Mouse (Mus musculus) adrenal gland, postnatal 36 days (tissue): Measurements from ENCODE around the gene Gm19345. TPM values are rescaled to one million over a fixed set of nuclear protein-coding genes. Genes with fewer than 3 reads are reported as not detected.

Experiments
- DNase-seq, 2 experiments: peaks; one replicate each; pipeline ENCODE4 v3.0.0; 2021; ENCODE audit warnings: mixed read lengths in 1 of 2
- long read RNA-seq, 2 experiments: library from polyadenylated mRNA; stranded (forward); transcript quantifications; one replicate each; pipeline ENCODE4 v2.0.0; 2021; ENCODE audit warnings: borderline sequencing depth in 2 of 2
- total RNA-seq, 2 experiments: library from RNA; stranded (reverse); gene quantifications; 2 replicates each; pipeline ENCODE4 v1.2.3; 2021

Gene Gm19345
- total RNA-seq, result under 1 TPM in 1 of 2 experiments, not detected in 1; 0.83 TPM
- long read RNA-seq, experiment 1, result 0 reads
- long read RNA-seq, experiment 2, partial matches to known transcripts, result 0 of 1 reads
- long read RNA-seq, experiment 2, other reads (novel, unspliced or antisense), result 1 of 1 reads

DNA sequence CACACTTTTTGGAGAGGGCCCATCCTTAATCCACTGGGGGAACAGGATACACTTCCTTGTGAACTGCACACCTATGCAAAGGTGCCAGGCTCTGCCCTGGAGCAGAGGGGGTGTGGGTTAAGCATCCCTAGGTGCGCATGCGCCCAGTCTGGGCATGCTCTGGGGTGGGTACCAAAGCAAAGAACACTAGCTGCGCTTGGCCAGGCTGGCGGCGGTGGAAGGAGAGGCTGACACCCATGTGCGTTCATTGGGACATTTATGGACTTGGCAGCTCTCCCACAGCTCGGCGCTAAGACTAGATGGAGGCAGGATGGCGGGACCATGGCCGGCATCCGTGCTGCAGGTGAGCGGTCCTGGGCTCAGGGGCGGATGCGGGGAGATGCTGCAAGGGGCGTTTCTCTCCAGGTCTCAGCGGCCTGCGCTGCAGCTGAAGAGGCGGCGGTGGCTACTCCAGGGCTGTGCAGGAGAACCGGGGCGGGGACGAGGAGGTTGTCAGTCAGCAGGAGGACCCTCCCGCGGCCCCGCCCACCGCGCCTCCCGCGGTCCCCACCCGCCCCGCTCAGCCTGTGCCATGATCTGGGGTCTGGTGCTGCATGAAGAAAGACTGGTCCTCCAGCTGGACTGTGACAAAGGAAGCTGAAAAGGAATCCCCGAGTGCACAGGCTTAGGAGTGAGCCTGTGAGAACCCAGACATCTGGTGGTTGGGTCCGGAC lies at the start of gene Gm19345:
Gm19345 (plus strand) TSS at position 146 of the 713 bp plus-strand sequence.
- peak in 1 of 2 experiments; percentile 43 for DNase-seq

- peak; percentile 78 to 83 for DNase-seq
Measured at GRCm38 (mm10) chr7:19802995-19803394, 48.8 kb upstream of the Gm19345 start.

DNA sequence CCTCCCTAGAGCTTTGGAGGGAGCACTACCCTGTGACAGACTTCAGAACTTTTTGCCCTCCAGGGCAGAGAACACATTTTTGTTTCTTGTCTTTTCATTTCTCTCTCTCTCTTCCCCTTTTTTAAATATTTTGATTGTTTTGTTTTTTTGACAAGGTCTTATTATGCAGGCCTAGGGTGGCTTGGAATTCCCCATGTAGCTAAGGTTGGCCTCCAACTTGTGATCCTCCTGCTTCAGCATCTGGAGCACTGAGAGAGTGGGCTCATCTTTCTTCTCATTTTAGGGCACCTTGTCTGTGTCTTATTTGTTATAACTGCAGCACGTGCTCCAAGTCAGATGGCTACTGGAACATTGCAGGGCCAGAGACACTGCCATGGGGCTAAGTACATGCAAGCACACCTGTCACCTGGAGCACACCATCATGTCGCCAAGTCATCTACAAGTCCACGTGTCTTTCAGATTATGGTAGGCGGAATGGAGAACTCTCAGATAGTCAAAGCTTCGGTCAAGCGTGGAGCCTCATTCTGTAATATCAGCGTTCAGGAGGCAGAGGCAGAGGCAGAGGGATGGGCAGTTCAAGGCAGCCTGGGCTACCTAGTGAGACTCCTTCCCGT lies 45.3 kb upstream of the Gm19345 start:
- no peak for DNase-seq

DNA sequence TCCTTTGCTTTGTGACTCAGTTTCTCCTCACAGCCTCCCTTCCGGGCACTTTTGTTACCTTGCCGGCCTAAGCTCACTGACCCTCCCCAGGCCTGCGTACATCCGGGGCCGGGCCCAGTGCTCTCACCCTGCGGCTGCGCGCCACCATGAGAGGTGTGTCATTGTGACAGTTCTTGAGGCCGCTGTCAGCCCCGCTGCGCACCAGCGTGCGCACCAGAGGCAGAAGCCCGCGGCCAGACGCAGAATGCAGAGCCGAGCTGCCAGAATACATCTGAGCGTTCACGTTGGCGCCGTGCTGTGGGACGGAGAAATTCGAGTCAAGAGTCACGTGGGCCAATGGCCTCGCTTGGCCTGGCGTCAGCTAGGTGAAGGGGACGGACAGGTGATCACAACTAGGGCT lies 42.4 kb upstream of the Gm19345 start:
- peak; percentile 58 to 62 for DNase-seq

GRCm38 (mm10) chr7:19811114-19811513 lies 40.7 kb upstream of the Gm19345 start:
- peak in 1 of 2 experiments; percentile 57 for DNase-seq

GRCm38 (mm10) chr7:19813161-19813560 lies 38.6 kb upstream of the Gm19345 start:
- DNase-seq, result no peak

GRCm38 (mm10) chr7:19813579-19814122 lies 38.2 kb upstream of the Gm19345 start:
- DNase-seq, result no peak

GRCm38 (mm10) chr7:19815296-19816223 lies 36.2 kb upstream of the Gm19345 start:
- DNase-seq, result no peak

GRCm38 (mm10) chr7:19816224-19816771 lies 35.5 kb upstream of the Gm19345 start:
- DNase-seq, result peak; percentile 90 to 95

DNA sequence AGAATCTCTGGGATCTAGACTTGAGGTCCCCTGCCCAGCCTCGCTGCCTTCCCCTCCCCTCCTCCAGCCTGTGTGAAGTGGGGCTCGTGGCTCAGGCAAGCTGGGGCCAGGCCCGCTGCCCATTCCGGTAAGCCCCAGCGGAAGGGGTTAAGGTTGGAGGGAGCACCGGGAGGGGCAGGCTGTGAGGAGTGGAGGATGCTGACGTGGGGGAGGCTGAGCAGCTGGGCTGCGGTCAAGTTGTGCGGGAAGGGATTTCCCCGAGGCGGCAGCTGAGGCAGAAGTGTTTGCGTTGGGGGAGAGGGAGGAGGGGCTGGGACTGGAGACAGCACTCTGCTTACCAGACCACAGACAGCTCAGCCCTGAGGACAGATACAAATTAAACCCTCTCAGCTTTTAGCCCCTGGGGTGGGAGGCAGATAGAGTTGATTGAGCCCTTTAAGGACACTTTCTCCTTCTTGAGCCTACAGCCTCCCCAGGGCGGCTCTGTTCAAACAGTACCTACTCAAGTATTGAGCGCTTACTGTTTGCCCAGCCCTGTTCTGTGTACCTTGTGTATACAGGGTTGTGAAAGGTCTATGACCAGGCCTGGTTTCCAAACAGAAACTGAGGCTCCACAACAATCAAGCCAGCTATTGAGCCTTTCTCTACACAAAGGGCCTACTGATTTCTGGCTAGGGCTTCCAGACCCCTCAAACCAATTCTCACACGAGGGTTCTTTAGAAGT lies 34.3 kb upstream of the Gm19345 start:
- peak; percentile 28 to 68 for DNase-seq

GRCm38 (mm10) chr7:19818440-19818839 lies 33.4 kb upstream of the Gm19345 start:
- DNase-seq, result peak; percentile 64 to 72

DNA sequence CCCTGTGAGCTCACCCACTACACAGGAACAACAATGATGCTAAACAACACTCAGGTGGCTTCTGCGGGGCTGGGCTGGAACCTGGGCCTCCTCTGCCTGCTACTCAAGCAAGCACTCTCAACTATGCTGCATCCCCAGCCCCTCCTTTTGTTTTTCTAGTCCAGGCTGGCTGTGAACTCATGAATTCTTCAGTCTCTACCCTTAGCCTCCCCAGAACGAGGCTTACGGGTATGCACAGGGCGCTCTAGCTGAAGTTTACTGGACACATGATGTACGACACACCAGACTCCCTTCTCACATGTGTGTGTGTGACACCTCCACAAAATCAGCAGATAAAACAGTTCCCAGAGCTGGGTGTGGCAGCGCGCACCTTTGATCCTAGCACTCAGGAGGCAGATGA lies 32.9 kb upstream of the Gm19345 start:
- no peak for DNase-seq

DNA sequence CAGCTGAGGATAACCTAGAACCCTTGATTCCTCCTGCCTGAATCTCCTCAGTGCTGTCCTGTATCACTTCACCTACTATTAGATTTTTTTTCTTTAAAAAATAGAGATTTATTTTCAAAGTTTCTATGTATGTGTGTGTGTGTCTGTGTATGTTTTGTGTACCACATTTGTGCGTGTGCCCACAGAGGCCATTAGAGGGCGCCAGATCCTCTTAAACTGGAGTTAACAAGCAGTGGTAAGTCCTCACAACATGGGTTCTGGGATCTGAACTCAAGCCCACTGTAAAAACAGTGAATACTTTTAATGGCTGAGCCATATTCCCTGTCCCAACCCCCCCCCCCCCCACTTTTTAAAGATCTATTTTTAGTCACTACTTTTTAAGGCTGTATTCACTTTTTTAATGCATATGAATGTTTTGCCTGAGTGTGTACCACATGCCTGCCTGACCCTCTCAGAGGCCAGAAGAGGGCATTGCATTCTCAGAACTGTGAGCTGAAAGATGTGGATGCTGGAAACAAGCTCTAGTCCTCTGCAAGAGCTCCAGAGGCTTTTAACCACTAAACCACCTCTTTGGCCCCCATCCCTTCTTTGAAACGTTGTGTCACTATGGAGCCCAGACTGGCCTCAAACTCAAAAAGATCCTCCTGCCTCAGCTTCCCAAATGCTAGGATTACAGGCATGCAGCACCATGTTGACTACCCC lies 31.3 kb upstream of the Gm19345 start:
- DNase-seq, result no peak

- no peak for DNase-seq
Measured at GRCm38 (mm10) chr7:19821633-19822032, 30.2 kb upstream of the Gm19345 start.

DNA sequence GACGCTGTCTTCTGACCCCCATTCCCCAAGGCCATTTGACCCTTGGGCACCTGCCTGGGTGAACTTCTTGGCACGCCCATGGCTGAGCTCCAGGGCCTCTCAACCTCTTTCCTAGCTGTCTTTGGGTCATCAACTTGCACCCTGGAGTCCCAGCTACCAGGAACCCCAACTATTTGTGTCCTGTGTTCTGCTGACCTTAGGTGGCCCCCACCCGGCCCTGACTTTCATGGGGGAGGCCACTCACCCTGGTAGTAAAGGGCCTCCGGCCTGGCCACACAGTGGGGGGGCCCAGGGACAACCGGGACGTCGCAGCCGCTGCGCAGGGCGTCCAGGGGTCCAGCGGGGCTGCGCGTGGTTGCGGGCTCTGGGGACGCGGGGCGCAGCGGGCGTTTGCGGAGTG lies 29.6 kb upstream of the Gm19345 start:
- DNase-seq, result peak; percentile 36 to 65

GRCm38 (mm10) chr7:19822604-19823058 lies 29.2 kb upstream of the Gm19345 start, which contains the start of gene Bcl3:
TSS of gene Bcl3 (minus strand) at chr7:19822770.
- peak; percentile 81 to 91 for DNase-seq

DNA sequence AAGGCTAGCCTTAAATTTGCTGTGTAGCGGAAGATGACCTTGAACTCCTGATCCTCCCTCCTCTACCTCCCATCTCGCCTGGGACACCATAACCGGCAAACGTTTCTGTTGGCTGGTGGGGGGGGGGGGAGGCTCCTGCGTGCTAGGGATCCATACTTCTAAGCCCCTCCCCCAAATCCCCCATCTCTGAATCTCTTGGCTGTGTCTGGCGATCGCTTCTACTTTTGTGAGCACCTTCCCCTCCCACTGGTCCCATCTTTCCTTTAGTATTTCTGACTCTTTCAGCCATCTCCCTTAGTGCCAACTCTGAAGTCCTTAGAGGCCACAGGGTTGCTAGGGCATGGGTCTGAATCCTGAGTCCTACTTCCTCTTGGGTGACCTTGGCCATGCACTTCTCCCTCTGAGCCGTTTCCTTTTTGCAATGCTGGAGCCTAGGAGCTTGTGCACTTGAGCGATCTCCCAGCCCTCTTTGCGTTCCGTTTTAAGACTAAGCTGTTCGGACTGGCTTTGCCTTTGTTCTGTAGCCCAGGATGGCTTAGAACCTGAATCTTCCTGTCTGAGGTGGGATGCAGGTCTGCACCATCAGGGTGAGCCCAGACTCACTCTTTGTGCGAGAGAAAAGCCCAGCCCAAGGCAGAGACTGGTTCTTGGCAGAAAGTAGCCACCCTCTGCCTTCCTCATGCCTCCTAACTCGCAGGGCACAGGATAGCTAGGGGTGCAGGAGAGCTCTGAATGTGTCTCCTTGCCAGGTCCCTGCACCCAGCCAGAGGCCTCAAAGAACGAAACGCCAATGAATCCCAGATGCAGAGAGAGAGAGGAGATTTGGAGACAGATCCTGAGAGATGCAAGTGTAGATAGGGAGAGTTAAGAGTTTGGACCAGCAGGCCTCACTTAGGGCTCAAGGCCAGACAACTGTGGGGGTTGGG lies 28.3 kb upstream of the Gm19345 start:
- peak; percentile 34 to 52 for DNase-seq

DNA sequence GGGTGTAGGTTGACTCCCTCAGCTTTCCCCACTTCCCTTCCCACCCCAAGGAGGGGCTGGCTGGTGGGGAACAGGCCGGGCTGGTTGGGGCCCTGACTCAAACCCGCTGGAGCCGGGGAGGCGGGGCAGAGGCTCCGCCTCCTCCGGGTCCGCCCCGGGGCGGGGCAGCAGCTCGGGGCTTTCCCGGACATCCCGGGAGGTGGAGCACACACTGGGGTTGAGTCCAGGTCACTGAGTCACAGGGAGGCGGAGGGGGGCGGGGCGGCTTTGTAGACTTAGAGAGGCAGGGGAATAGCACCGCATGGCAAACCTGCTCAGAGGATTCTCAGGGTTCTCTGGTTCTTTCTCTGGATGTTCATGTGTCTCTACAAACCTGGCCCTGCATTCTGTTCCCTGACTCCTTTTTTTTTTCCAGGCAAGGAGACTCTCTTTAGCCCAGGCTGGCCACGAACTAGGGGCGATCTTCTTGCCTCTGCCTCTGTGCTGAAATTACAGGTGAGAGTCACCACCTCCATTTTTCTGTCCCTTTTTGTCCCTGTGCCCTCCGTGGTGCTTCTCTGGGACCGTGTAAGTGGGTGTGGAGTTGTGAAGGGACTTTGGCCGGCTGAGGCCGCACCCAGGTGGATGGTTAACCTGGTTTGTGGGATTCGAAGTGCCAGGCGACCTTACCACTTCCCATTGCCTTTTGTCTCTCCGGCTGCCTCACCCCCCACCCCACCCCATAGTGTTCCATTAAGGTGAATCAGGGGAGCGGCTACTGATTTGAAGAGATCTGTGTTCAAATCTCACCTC lies 27.4 kb upstream of the Gm19345 start:
- DNase-seq, result peak; percentile 95 to 98
